Mouse (Mus musculus) myocyte (in vitro differentiated cells): ENCODE data around the gene Ptbp1.

Source experiments
- CEBPB ChIP-seq: IDR thresholded peaks from 2 replicates; pipeline ENCODE4 v1.6.1; 2011; ENCODE audit warnings: mild to moderate bottlenecking, moderate library complexity; ENCODE audit not compliant: poor library complexity, insufficient read depth, severe bottlenecking
- E2F4 ChIP-seq: IDR thresholded peaks from one replicate; pipeline ENCODE4 v1.6.1; 2011; ENCODE audit warnings: mild to moderate bottlenecking, control low read depth, moderate library complexity; ENCODE audit not compliant: insufficient read depth
- MAX ChIP-seq: IDR thresholded peaks from one replicate; pipeline ENCODE4 v1.6.1; 2011; ENCODE audit warnings: low read depth, mild to moderate bottlenecking, control low read depth
- MYOD1 ChIP-seq, 3 experiments: IDR thresholded peaks; one replicate each; pipeline ENCODE4 v1.6.1; 2011; ENCODE audit warnings: control low read depth in 2 of 3, low read depth in 2 of 3, mild to moderate bottlenecking in 2 of 3, moderate library complexity in 1 of 3; ENCODE audit not compliant: insufficient read length in 2 of 3, control insufficient read depth in 1 of 3
- MYOG ChIP-seq, 3 experiments: IDR thresholded peaks; one replicate each; pipeline ENCODE4 v1.6.1; 2011; ENCODE audit warnings: control low read depth in 2 of 3, low read depth in 2 of 3, mild to moderate bottlenecking in 2 of 3; ENCODE audit not compliant: insufficient read length in 2 of 3, control insufficient read depth in 1 of 3, insufficient read depth in 1 of 3
- POLR2A ChIP-seq: IDR thresholded peaks from one replicate; pipeline ENCODE4 v1.6.1; 2011; ENCODE audit warnings: low read depth, mild to moderate bottlenecking, control low read depth, moderate library complexity; ENCODE audit not compliant: insufficient read length
- POLR2AphosphoS2 ChIP-seq: IDR thresholded peaks from one replicate; pipeline ENCODE4 v1.6.1; 2011; ENCODE audit warnings: low read depth, control low read depth; ENCODE audit not compliant: insufficient read length
- REST ChIP-seq: IDR thresholded peaks from one replicate; pipeline ENCODE4 v1.6.1; 2011; ENCODE audit warnings: mild to moderate bottlenecking, control low read depth, moderate library complexity; ENCODE audit not compliant: insufficient read depth, insufficient read length
- SRF ChIP-seq: IDR thresholded peaks from one replicate; pipeline ENCODE4 v1.6.1; 2011; ENCODE audit warnings: low read depth; ENCODE audit not compliant: control insufficient read depth, insufficient read length
- TCF12 ChIP-seq: IDR thresholded peaks from one replicate; pipeline ENCODE4 v1.6.1; 2011; ENCODE audit warnings: mild to moderate bottlenecking, control low read depth; ENCODE audit not compliant: poor library complexity, insufficient read depth, severe bottlenecking

DNA sequence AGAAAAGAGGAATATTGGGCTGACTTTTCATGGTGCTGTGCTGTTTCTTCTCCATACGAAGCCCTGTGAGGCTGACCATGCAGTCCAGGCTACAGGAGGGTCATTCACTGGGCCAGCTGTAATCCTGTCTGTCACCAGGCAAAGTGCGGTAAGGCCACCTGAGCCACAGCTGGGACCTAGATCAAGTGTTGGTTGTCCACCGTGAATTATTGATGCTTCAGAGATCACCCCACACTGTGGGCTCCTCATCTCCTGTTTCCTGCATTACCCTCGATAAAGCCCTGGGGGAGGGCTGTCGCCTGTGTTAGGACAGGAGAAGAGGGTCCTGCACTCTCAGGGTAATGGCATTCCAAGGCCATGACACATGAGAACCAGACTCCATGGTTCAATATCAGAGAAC lies 7.7 kb upstream of the Ptbp1 start:
- TF ChIP-seq POLR2A (no peak), TCF12 (no peak), MYOD1 (IDR thresholded peaks at IDR 0.05; ENCODE audit: control insufficient read depth in 1 of 3, insufficient read length in 2 of 3, low read depth in 2 of 3) (no peak), CEBPB (no peak), SRF (no peak), POLR2AphosphoS2 (no peak), MAX (no peak), E2F4 (no peak), MYOG (IDR thresholded peaks at IDR 0.05; ENCODE audit: control insufficient read depth in 1 of 3, insufficient read depth in 1 of 3, insufficient read length in 2 of 3, low read depth in 2 of 3) (no peak), REST (no peak)
